Mouse (Mus musculus): ENCODE measurements at regions not wholly inside any gene's neighbourhood (a gene's known extent, or its start where the extent isn't known, plus 50 kb on each side); places are given as distances from the start of the nearest gene placed in this dataset.

DNA sequence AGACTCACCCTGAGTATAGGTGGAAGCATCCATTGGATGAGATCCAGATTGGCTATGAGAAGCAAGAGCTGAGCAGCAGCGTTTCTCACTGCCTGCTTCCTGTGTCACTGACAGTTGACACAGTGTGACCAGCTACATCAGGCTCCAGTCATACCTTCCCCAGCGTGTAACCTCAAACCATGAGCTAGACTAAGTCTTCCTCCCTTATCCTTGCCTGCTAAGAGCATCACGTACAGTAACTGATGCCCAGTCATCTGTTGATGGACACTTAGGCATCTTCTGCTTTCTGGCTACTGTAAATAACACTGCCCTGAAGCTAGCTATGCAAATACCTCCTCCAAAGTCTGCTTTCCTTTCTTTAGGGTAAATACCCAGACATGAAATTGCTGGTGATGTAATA, 181.4 kb upstream of the Eci2 start:
- Histone ChIP-seq H3K27me3 (ENCODE audit: control insufficient read depth, insufficient read depth, low read length) (no peaks in the 10 kb centered on the region), H3K27ac (ENCODE audit: low read depth, low read length) (no peak overlapping the region), H3K9me3 (ENCODE audit: control insufficient read depth, low read length) (no peaks in the 10 kb centered on the region), H3K9ac (replicated peaks; ENCODE audit: low read depth, low read length) (no peak overlapping the region), H3K4me1 (ENCODE audit: control insufficient read depth, insufficient read depth, low read length) (no peaks in the 10 kb centered on the region), H3K4me2 (ENCODE audit: low read depth, low read length) (no peak overlapping the region), H3K36me3 (ENCODE audit: control insufficient read depth, insufficient read depth, low read length) (no peaks in the 10 kb centered on the region), H3K4me3 (ENCODE audit: low read depth, low read length) (no peak overlapping the region)
- no peak for ATAC-seq (ENCODE audit: low read depth)
- WGBS, result 91% methylated on average over 3 of the region's 3 CpGs

DNA sequence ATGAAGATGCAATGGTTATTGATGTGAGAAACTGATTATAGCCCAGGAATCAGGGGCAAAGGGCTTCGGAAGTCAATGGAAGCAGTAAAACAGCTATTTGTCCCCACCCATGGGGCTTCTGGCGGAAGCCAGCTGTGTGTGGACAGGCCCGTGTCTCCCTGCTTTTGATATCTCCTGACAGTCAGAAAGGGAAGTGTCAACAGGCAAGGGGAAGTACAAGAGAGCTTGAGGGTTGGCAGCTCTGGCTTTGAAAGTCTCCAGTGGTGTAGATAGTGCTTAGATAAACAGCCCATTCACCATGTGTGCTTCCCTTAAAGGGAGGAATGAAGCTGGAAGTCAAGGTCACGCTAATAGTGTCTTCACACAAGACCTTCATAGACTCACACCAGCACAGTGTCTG, 182.7 kb upstream of the Eci2 start:
- Histone ChIP-seq H3K4me2 (ENCODE audit: low read depth, low read length) (no peak overlapping the region), H3K9me3 (ENCODE audit: control insufficient read depth, low read length) (no peaks in the 10 kb centered on the region), H3K4me1 (ENCODE audit: control insufficient read depth, insufficient read depth, low read length) (no peaks in the 10 kb centered on the region), H3K4me3 (ENCODE audit: low read depth, low read length) (no peak overlapping the region), H3K27me3 (ENCODE audit: control insufficient read depth, insufficient read depth, low read length) (no peaks in the 10 kb centered on the region), H3K9ac (replicated peaks; ENCODE audit: low read depth, low read length) (no peak overlapping the region), H3K27ac (ENCODE audit: low read depth, low read length) (no peak overlapping the region), H3K36me3 (ENCODE audit: control insufficient read depth, insufficient read depth, low read length) (no peaks in the 10 kb centered on the region)
- no peak for ATAC-seq (ENCODE audit: low read depth)
- 66% methylated on average over 4 of the region's 4 CpGs for WGBS

DNA sequence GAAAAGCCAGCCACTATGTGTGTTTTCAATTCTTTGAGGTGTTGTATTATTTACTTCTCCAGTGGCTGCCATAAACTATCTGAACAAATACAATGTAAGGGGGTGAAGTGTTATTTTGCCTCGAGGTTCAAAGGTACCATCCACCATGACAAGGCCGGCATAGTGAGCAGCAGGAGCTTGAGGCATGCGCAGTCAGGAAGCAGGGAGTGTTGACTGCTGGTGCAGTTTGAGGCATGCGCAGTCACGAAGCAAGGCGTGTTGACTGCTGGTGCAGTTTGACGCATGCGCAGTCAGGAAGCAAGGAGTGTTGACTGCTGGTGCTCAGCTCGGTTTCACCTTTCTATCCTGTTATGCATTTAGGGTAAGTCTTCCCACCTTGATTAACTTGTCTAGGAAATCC, 184.9 kb upstream of the Eci2 start:
- no peaks in the 10 kb centered on the region for H3K27me3 ChIP-seq (ENCODE audit: control insufficient read depth, insufficient read depth, low read length)
- 93% methylated on average over 9 of the region's 9 CpGs for WGBS

DNA sequence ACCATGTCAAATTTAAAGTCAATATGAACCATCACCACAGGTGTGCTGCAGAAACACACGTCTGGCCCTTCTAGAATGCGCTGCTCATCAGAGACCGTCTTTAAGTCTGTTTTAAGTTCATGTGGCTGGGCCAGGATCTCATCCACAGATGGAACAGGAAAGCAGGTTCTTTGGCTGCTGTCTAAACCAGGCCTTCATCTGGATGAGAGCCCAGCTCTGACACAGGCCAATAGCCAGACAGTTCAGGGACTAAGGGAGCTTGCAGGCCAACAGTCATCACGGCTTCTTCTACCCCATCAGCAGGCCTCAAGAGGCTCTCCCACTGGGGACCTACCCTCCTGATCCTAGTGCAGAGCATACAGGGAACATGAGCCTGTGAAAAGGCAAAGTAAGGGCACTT, 185.4 kb upstream of the Eci2 start:
- no peak overlapping the region for H3K27ac ChIP-seq (ENCODE audit: low read depth, low read length)
- no peak overlapping the region for H3K9ac ChIP-seq (replicated peaks; ENCODE audit: low read depth, low read length)
- no peak for ATAC-seq (ENCODE audit: low read depth)
- 84% methylated on average over 4 of the region's 4 CpGs for WGBS
- H3K4me2 ChIP-seq (ENCODE audit: low read depth, low read length), result no peak overlapping the region
- H3K4me3 ChIP-seq (ENCODE audit: low read depth, low read length), result no peak overlapping the region
- H3K27me3 ChIP-seq (ENCODE audit: control insufficient read depth, insufficient read depth, low read length), result no peaks in the 10 kb centered on the region
- no peaks in the 10 kb centered on the region for H3K4me1 ChIP-seq (ENCODE audit: control insufficient read depth, insufficient read depth, low read length)
- H3K36me3 ChIP-seq (ENCODE audit: control insufficient read depth, insufficient read depth, low read length), result no peaks in the 10 kb centered on the region
- no peaks in the 10 kb centered on the region for H3K9me3 ChIP-seq (ENCODE audit: control insufficient read depth, low read length)

More for the DNA sequence above, 184.9 kb upstream of the Eci2 start:
- H3K4me1 ChIP-seq (ENCODE audit: control insufficient read depth, insufficient read depth, low read length), result no peaks in the 10 kb centered on the region
- no peak for ATAC-seq (ENCODE audit: low read depth)
- no peak overlapping the region for H3K4me2 ChIP-seq (ENCODE audit: low read depth, low read length)
- H3K4me3 ChIP-seq (ENCODE audit: low read depth, low read length), result no peak overlapping the region
- H3K9ac ChIP-seq (replicated peaks; ENCODE audit: low read depth, low read length), result no peak overlapping the region
- no peaks in the 10 kb centered on the region for H3K9me3 ChIP-seq (ENCODE audit: control insufficient read depth, low read length)
- H3K27ac ChIP-seq (ENCODE audit: low read depth, low read length), result no peak overlapping the region
- no peaks in the 10 kb centered on the region for H3K36me3 ChIP-seq (ENCODE audit: control insufficient read depth, insufficient read depth, low read length)

DNA sequence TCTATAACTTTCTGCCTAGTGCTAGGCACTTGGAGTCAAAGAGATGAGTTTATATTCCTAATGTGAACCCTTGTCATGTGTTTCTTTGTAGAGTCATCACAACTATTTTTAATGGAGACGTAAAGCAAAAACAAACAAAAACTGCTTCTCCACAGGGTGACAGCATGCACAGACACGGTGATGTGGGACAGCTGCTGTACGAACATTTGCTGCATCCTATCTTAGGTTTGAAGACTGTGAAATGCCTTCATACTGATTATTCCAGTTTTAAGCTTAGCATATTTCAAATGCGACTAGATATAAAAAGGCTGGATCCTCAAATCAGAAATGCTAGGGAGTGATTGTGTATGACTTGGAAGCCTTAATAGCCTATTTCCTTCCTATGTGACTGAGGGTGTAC, 187.3 kb upstream of the Eci2 start:
- no peaks in the 10 kb centered on the region for H3K4me1 ChIP-seq (ENCODE audit: control insufficient read depth, insufficient read depth, low read length)
- H3K27ac ChIP-seq (ENCODE audit: low read depth, low read length), result no peak overlapping the region
- H3K9me3 ChIP-seq (ENCODE audit: control insufficient read depth, low read length), result no peaks in the 10 kb centered on the region
- no peak overlapping the region for H3K9ac ChIP-seq (replicated peaks; ENCODE audit: low read depth, low read length)
- H3K4me2 ChIP-seq (ENCODE audit: low read depth, low read length), result no peak overlapping the region
- WGBS, result 87% methylated on average over 4 of the region's 4 CpGs
- ATAC-seq (ENCODE audit: low read depth), result no peak
- H3K36me3 ChIP-seq (ENCODE audit: control insufficient read depth, insufficient read depth, low read length), result no peaks in the 10 kb centered on the region
- no peaks in the 10 kb centered on the region for H3K27me3 ChIP-seq (ENCODE audit: control insufficient read depth, insufficient read depth, low read length)
- no peak overlapping the region for H3K4me3 ChIP-seq (ENCODE audit: low read depth, low read length)

GRCm38 (mm10) chr13:35226142-35226829, 199.4 kb upstream of the Eci2 start:
- Histone ChIP-seq H3K4me1 (ENCODE audit: control insufficient read depth, insufficient read depth, low read length) (no peaks in the 10 kb centered on the region), H3K36me3 (ENCODE audit: control insufficient read depth, insufficient read depth, low read length) (no peaks in the 10 kb centered on the region), H3K27me3 (ENCODE audit: control insufficient read depth, insufficient read depth, low read length) (no peaks in the 10 kb centered on the region), H3K9ac (replicated peaks; ENCODE audit: low read depth, low read length) (no peak overlapping the region), H3K9me3 (ENCODE audit: control insufficient read depth, low read length) (no peaks in the 10 kb centered on the region), H3K4me3 (ENCODE audit: low read depth, low read length) (no peak overlapping the region), H3K27ac (ENCODE audit: low read depth, low read length) (no peak overlapping the region), H3K4me2 (ENCODE audit: low read depth, low read length) (no peak overlapping the region)
- WGBS, result 79% methylated on average over 7 of the region's 7 CpGs
- no peak for ATAC-seq (ENCODE audit: low read depth)

DNA sequence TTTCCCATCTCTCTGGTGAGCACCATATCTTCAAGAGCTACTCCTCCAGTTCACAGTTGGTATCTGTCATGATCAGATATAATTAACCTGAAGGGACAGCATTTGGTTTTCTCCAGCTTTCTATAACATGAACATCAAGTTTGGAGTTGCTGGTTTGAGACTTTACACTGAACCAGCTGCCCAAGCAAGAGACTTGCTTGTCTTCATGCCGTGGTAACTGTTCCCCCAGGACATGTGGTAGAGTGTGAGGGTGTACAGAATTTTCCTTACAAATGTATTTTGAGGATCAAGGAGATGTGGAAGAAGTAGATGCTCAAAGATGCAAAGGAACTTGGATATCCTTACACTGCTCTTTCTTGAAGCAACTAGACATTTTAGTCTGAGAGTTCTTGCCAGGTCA, 200.0 kb upstream of the Eci2 start:
- Histone ChIP-seq H3K36me3 (ENCODE audit: control insufficient read depth, insufficient read depth, low read length) (no peaks in the 10 kb centered on the region), H3K27ac (ENCODE audit: low read depth, low read length) (no peak overlapping the region), H3K9me3 (ENCODE audit: control insufficient read depth, low read length) (no peaks in the 10 kb centered on the region), H3K9ac (replicated peaks; ENCODE audit: low read depth, low read length) (no peak overlapping the region), H3K4me2 (ENCODE audit: low read depth, low read length) (no peak overlapping the region), H3K4me1 (ENCODE audit: control insufficient read depth, insufficient read depth, low read length) (no peaks in the 10 kb centered on the region), H3K27me3 (ENCODE audit: control insufficient read depth, insufficient read depth, low read length) (no peaks in the 10 kb centered on the region), H3K4me3 (ENCODE audit: low read depth, low read length) (no peak overlapping the region)
- 91% methylated on average over 1 of the region's 1 CpGs for WGBS
- no peak for ATAC-seq (ENCODE audit: low read depth)

DNA sequence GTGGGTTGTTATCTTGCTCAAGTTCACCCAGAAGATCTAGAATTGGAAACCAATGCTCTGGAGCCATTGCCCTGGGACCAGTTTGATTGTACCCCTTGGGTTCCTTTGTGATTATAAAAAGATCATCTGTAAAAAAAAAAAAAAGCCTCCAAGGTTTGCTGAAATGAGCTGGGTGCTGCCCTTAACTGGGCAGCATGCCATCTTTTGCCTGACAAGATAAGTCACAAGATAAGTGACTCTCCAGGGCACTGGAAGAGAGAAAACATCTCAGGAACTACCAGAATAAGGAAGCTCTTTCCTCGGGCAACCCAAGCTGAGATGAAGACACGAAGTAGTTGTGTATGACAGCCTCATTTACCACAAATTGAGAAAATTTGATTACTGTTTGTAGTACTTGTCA, 202.7 kb upstream of the Eci2 start:
- Histone ChIP-seq H3K9ac (replicated peaks; ENCODE audit: low read depth, low read length) (no peak overlapping the region), H3K4me1 (ENCODE audit: control insufficient read depth, insufficient read depth, low read length) (no peaks in the 10 kb centered on the region), H3K27ac (ENCODE audit: low read depth, low read length) (no peak overlapping the region), H3K27me3 (ENCODE audit: control insufficient read depth, insufficient read depth, low read length) (no peaks in the 10 kb centered on the region), H3K4me2 (ENCODE audit: low read depth, low read length) (no peak overlapping the region), H3K36me3 (ENCODE audit: control insufficient read depth, insufficient read depth, low read length) (no peaks in the 10 kb centered on the region), H3K9me3 (ENCODE audit: control insufficient read depth, low read length) (no peaks in the 10 kb centered on the region), H3K4me3 (ENCODE audit: low read depth, low read length) (no peak overlapping the region)
- ATAC-seq (ENCODE audit: low read depth), result no peak
- WGBS, result 93% methylated on average over 2 of the region's 2 CpGs

DNA sequence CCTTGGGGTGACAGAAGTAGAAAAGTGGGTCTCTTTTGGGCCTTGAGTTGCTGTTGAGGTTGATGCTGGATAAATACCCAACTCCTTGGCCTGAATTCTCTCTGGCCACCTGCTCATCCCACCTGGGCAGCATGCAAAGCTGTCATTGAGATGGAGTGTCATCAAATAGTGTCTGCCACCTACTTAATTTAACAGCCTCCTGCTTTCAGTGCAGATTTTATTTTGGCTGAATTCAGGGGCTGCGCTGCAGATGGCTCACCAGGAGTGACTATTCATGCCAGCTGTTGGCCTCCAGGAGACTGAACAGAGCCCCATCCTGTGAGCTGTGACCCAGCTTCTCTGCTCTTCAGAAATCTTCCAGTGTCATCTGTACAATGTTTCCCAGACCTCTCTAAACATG, 206.7 kb upstream of the Eci2 start:
- Histone ChIP-seq H3K4me3 (ENCODE audit: low read depth, low read length) (no peak overlapping the region), H3K27ac (ENCODE audit: low read depth, low read length) (no peak overlapping the region), H3K9ac (replicated peaks; ENCODE audit: low read depth, low read length) (no peak overlapping the region), H3K4me1 (ENCODE audit: control insufficient read depth, insufficient read depth, low read length) (no peaks in the 10 kb centered on the region), H3K36me3 (ENCODE audit: control insufficient read depth, insufficient read depth, low read length) (no peaks in the 10 kb centered on the region), H3K27me3 (ENCODE audit: control insufficient read depth, insufficient read depth, low read length) (no peaks in the 10 kb centered on the region), H3K9me3 (ENCODE audit: control insufficient read depth, low read length) (no peaks in the 10 kb centered on the region), H3K4me2 (ENCODE audit: low read depth, low read length) (no peak overlapping the region)
- 97% methylated on average over 1 of the region's 1 CpGs for WGBS
- ATAC-seq (ENCODE audit: low read depth), result no peak

All from neural tube, embryonic 14.5 days (tissue).